Mouse (Mus musculus) stomach, postnatal 0 days (tissue): Measurements from ENCODE around the gene Borcs5. TPM values are rescaled to one million over a fixed set of nuclear protein-coding genes. Genes with fewer than 3 reads are reported as not detected.

Source experiments
- ATAC-seq: fragments of 200-750 bp; cut with Nextera tagmentation; 2 replicates; pipeline ENCODE4 v1.8.0; 2017; ENCODE audit not compliant: low FRiP score, low TSS enrichment
- DNase-seq: peaks from one replicate; pipeline ENCODE4 v3.0.0-alpha.2; 2016; ENCODE audit warnings: low spot score
- H3K27ac ChIP-seq: fragments of 300-500 bp; sonication (generic); replicated peaks from 2 replicates; pipeline ENCODE4 v1.5.1; 2014; ENCODE audit warnings: mild to moderate bottlenecking, control low read depth
- H3K27me3 ChIP-seq: fragments of 300-500 bp; sonication (generic); 2 replicates; pipeline ENCODE4 v1.6.1; 2014; ENCODE audit warnings: low read length; ENCODE audit not compliant: control insufficient read depth, insufficient read depth
- H3K36me3 ChIP-seq: fragments of 300-500 bp; sonication (generic); 2 replicates; pipeline ENCODE4 v1.6.1; 2014; ENCODE audit warnings: low read length, mixed read lengths; ENCODE audit not compliant: control insufficient read depth, insufficient read depth
- H3K4me1 ChIP-seq: fragments of 300-500 bp; sonication (generic); replicated peaks from 2 replicates; pipeline ENCODE4 v1.6.1; 2014; ENCODE audit warnings: antibody characterized with exemption; ENCODE audit not compliant: control insufficient read depth, insufficient read depth
- H3K4me2 ChIP-seq: fragments of 300-500 bp; sonication (generic); replicated peaks from 2 replicates; pipeline ENCODE4 v1.6.1; 2014; ENCODE audit warnings: low read depth, mild to moderate bottlenecking, control low read depth, moderate library complexity
- H3K4me3 ChIP-seq: fragments of 300-500 bp; sonication (generic); 2 replicates; pipeline ENCODE4 v1.5.1; 2014; ENCODE audit warnings: low read depth, low read length, control low read depth
- H3K9ac ChIP-seq: fragments of 300-500 bp; sonication (generic); 2 replicates; pipeline ENCODE4 v1.6.1; 2014; ENCODE audit warnings: mild to moderate bottlenecking, low read length, control low read depth, mixed read lengths
- H3K9me3 ChIP-seq: fragments of 300-500 bp; sonication (generic); 2 replicates; pipeline ENCODE4 v1.6.1; 2016; ENCODE audit warnings: low read length; ENCODE audit not compliant: control insufficient read depth
- CTCF ChIP-seq: IDR thresholded peaks from 2 replicates; pipeline ENCODE4 v1.5.1; 2016; ENCODE audit warnings: antibody characterized with exemption, low read depth, mild to moderate bottlenecking, moderate library complexity
- EP300 ChIP-seq: optimal IDR thresholded peaks from 2 replicates; pipeline ENCODE3; 2016; ENCODE audit warnings: antibody characterized with exemption
- WGBS: fragments of 180-500 bp; shearing (Covaris S2); extraction: QIAGEN DNeasy Blood & Tissue Kit; methylation state at CpG from one replicate; pipeline ENCODE4 v1.1.7; 2014; 5-methylcytosine and 5-hydroxymethylcytosine counted together
- polyA plus RNA-seq: library from polyadenylated mRNA; unstranded; fragments of >200 nt; fragmentation: Nextera tagmentation; extraction: Ambion mirVana; gene quantifications from 2 replicates; pipeline ENCODE4 v1.2.1, GENCODE M21; 2015

Gene Borcs5
- polyA plus RNA-seq, 1 experiment from 2014 or later, result 17.7 TPM

GRCm38 (mm10) chr6:134620846-134621551, 18.3 kb upstream of the Borcs5 start:
- peak; percentile 57 for DNase-seq

GRCm38 (mm10) chr6:134621552-134621949, 17.8 kb upstream of the Borcs5 start:
- ATAC-seq (no peak), DNase-seq (no peak)
- Histone ChIP-seq H3K9me3 (no peaks in the 10 kb centered on the region), H3K4me3 (no peak overlapping the region), H3K4me2 (no peak overlapping the region), H3K36me3 (no peaks in the 10 kb centered on the region), H3K9ac (no peak overlapping the region), H3K27me3 (no peaks in the 10 kb centered on the region), H3K4me1 (no peaks in the 10 kb centered on the region), H3K27ac (no peak overlapping the region)
- 77% methylated on average over 14 of the region's 14 CpGs for WGBS
- TF ChIP-seq CTCF (no peak), EP300 (no peak)

More at GRCm38 (mm10) chr6:134620846-134621551, 18.3 kb upstream of the Borcs5 start:
- no peaks in the 10 kb centered on the region for H3K9me3 ChIP-seq
- TF ChIP-seq CTCF, result peak; percentile 69
- TF ChIP-seq EP300, result no peak
- no peak overlapping the region for H3K27ac ChIP-seq
- H3K36me3 ChIP-seq, result no peaks in the 10 kb centered on the region
- peak; percentile 81 for ATAC-seq
- no peak overlapping the region for H3K4me3 ChIP-seq
- no peak overlapping the region for H3K4me2 ChIP-seq
- H3K4me1 ChIP-seq, result no peaks in the 10 kb centered on the region
- H3K9ac ChIP-seq, result no peak overlapping the region
- 65% methylated on average over 6 of the region's 6 CpGs for WGBS
- no peaks in the 10 kb centered on the region for H3K27me3 ChIP-seq

GRCm38 (mm10) chr6:134625431-134625830, 13.9 kb upstream of the Borcs5 start:
- no peak for DNase-seq
- Histone ChIP-seq H3K27ac (no peak overlapping the region), H3K4me2 (no peak overlapping the region), H3K9ac (no peak overlapping the region), H3K27me3 (no peaks in the 10 kb centered on the region), H3K4me3 (no peak overlapping the region), H3K36me3 (no peaks in the 10 kb centered on the region), H3K4me1 (no peaks in the 10 kb centered on the region), H3K9me3 (no peaks in the 10 kb centered on the region)
- ATAC-seq, result no peak
- 78% methylated on average over 12 of the region's 12 CpGs for WGBS
- TF ChIP-seq EP300 (no peak), CTCF (no peak)

- WGBS, result 58% methylated on average over 1 of the region's 1 CpGs
- Histone ChIP-seq H3K4me2 (no peak overlapping the region), H3K9me3 (no peaks in the 10 kb centered on the region), H3K27me3 (no peaks in the 10 kb centered on the region), H3K36me3 (no peaks in the 10 kb centered on the region), H3K9ac (no peak overlapping the region), H3K4me3 (no peak overlapping the region), H3K4me1 (no peaks in the 10 kb centered on the region), H3K27ac (0 out of 2 replicates have a peak overlapping the region, but pooled peaks have one; percentile 30)
- no peak for DNase-seq
- ATAC-seq, result peak; percentile 58
- TF ChIP-seq EP300 (no peak), CTCF (no peak)
These were observed 12.7 kb upstream of the Borcs5 start for GRCm38 (mm10) chr6:134626564-134626963.

GRCm38 (mm10) chr6:134630447-134630846, 8.9 kb upstream of the Borcs5 start:
- WGBS, result 78% methylated on average over 9 of the region's 9 CpGs
- Histone ChIP-seq H3K9me3 (no peaks in the 10 kb centered on the region), H3K4me2 (no peak overlapping the region), H3K27ac (no peak overlapping the region; the same call in 1 of the 2 replicates), H3K36me3 (no peaks in the 10 kb centered on the region), H3K4me3 (no peak overlapping the region), H3K27me3 (no peaks in the 10 kb centered on the region), H3K9ac (no peak overlapping the region), H3K4me1 (no peaks in the 10 kb centered on the region)
- no peak for TF ChIP-seq CTCF
- TF ChIP-seq EP300, result no peak
- DNase-seq (no peak), ATAC-seq (no peak)

- 2% methylated on average over 41 of the region's 46 CpGs for WGBS
- Histone ChIP-seq H3K9me3 (no peaks in the 10 kb centered on the region), H3K36me3 (no peaks in the 10 kb centered on the region), H3K27me3 (no peaks in the 10 kb centered on the region), H3K27ac (peak within 1 kb of the TSS; percentile 89), H3K9ac (peak within 1 kb of the TSS; percentile 75), H3K4me2 (peak within 1 kb of the TSS; percentile 97), H3K4me3 (peak within 1 kb of the TSS; percentile 64), H3K4me1 (no peaks in the 10 kb centered on the region)
- TF ChIP-seq EP300, result no peak
- peak; percentile 28 for TF ChIP-seq CTCF
- ATAC-seq (peak; percentile 71), DNase-seq (peak; percentile 81)
These were observed 7.2 kb upstream of the Borcs5 start, which contains the start of gene Mansc1 for GRCm38 (mm10) chr6:134631947-134632687. TSS of gene Mansc1 (minus strand) at chr6:134632488.
